In the genomic region with DNA sequence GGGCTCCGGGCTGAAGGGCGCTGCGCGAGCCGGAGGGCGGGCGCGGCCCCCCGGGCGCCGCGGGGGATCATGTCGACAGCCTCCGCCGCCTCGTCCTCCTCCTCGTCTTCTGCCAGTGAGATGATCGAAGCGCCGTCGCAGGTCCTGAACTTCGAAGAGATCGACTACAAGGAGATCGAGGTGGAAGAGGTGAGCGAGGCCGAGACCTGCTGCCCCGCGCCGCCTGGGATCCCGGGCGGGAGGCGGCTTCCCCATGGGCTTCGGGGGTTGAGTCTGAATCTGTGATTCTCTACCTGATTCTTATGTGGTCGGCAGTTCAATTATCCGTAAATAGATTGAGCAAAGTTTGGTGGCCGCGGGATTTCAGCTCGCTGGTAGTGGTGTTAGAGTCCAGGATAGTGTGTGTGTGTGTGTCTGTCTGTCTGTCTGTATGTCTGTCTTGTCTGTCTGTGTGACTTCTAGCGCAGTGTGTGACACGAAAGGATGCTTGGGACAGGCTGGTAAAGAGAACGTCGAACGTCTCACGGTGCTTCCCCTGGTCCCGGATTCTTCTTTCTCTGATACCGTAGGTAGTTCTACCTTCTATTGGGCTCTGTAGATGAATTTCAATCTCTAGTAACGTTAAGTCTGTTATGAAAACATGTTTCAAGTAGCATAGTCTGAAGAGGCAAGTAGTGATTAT, we compare ENCODE assay signal across 8 mouse cellular contexts. TPM values are rescaled to one million over a fixed set of nuclear protein-coding genes. Genes with fewer than 3 reads are reported as not detected.
DNase-seq lines count a peak whose midpoint lies in the region; ATAC-seq and TF ChIP-seq lines count a peak whose summit lies in the region.

No protein-coding gene starts in this region.

- H3K36me3 ChIP-seq in kidney, embryonic 15.5 days, result no peaks in the 10 kb centered on the region
- peaks cover under 1 to 36% of the 10 kb centered on the region in 2 experiments; a peak in 3 of 4 replicates for H3K36me3 ChIP-seq in MEL (ENCODE audit: control insufficient read depth in 1 of 2, insufficient read depth in 2 of 2, low read length in 2 of 2)
- no peaks in the 10 kb centered on the region for H3K36me3 ChIP-seq in forebrain, embryonic 13.5 days (ENCODE audit: poor library complexity, severe bottlenecking)
- no peaks in the 10 kb centered on the region; the same call in 1 of the 2 replicates for H3K36me3 ChIP-seq in liver, embryonic 13.5 days
- H3K36me3 ChIP-seq in small intestine, adult 2 months (ENCODE audit: control insufficient read depth, insufficient read depth, low read length), result 0 out of 2 replicates have a peak, but pooled peaks cover 1% of the 10 kb centered on the region

- TF ChIP-seq POLR2A in MEL (IDR thresholded peaks at IDR 0.05; ENCODE audit: control insufficient read depth in 1 of 2, insufficient read depth in 1 of 2, low read depth in 1 of 2, low read length in 2 of 2, poor library complexity in 1 of 2), result peak in 1 of 2 experiments; percentile 19; a peak in 1 of 4 replicates
- TF ChIP-seq POLR2A in small intestine, adult 2 months (IDR thresholded peaks at IDR 0.05; ENCODE audit: low read depth, low read length), result no peak

- ATAC-seq in kidney, embryonic 15.5 days (replicated peaks; ENCODE audit: low FRiP score), result peak; percentile 68; the same call in 1 of the 2 replicates
- ATAC-seq in forebrain, embryonic 13.5 days, result no peak
- peak; percentile 37 for ATAC-seq in liver, embryonic 13.5 days (ENCODE audit: low read depth)

- DNase-seq in kidney, postnatal 10 days, result no peak
- peak; percentile 54 for DNase-seq in MEL (ENCODE audit: low read depth, low spot score)
- no peak for DNase-seq in liver, embryonic 13.5 days
- DNase-seq in cerebellum, postnatal 25 days, result no peak
- DNase-seq in spleen, adult 12 weeks (ENCODE audit: low spot score), result no peak

- no peaks in the 10 kb centered on the region for H3K9me3 ChIP-seq in kidney, embryonic 15.5 days (replicated peaks)
- H3K9me3 ChIP-seq in MEL (replicated peaks; ENCODE audit: insufficient read depth, low read length), result no peaks in the 10 kb centered on the region
- H3K9me3 ChIP-seq in forebrain, embryonic 13.5 days (replicated peaks), result no peaks in the 10 kb centered on the region
- H3K9me3 ChIP-seq in liver, embryonic 13.5 days (replicated peaks), result no peaks in the 10 kb centered on the region

- peak overlapping the region; percentile 85 for H3K9ac ChIP-seq in kidney, embryonic 15.5 days
- peak overlapping the region; percentile 98 for H3K9ac ChIP-seq in MEL (ENCODE audit: control insufficient read depth, low read depth, low read length, poor library complexity, severe bottlenecking)
- H3K9ac ChIP-seq in forebrain, embryonic 13.5 days, result peak overlapping the region; percentile 91
- H3K9ac ChIP-seq in liver, embryonic 13.5 days, result peak overlapping the region; percentile 91

- H3K27ac ChIP-seq in kidney, embryonic 15.5 days, result peak overlapping the region; percentile 100
- peak overlapping the region; percentile 95 for H3K27ac ChIP-seq in MEL (ENCODE audit: control insufficient read depth, low read depth, low read length)
- peak overlapping the region; percentile 98 for H3K27ac ChIP-seq in forebrain, embryonic 13.5 days
- H3K27ac ChIP-seq in liver, embryonic 13.5 days, result peak overlapping the region; percentile 95
- peak overlapping the region; percentile 97 for H3K27ac ChIP-seq in small intestine, adult 2 months (ENCODE audit: insufficient read depth, low read depth, low read length)

- no peak for TF ChIP-seq CTCF in MEL (IDR thresholded peaks at IDR 0.05 in 2 of 3, conservative IDR thresholded peaks at IDR 0.05 in 1 of 3; ENCODE audit: control insufficient read depth in 1 of 3, insufficient read depth in 1 of 3, low read depth in 2 of 3, low read length in 3 of 3, poor library complexity in 1 of 3, severe bottlenecking in 1 of 3)
- no peak for TF ChIP-seq CTCF in small intestine, adult 2 months (IDR thresholded peaks at IDR 0.05; ENCODE audit: extremely low read depth, insufficient read length, insufficient replicate concordance, low read depth, low read length)

- H3K4me1 ChIP-seq in kidney, embryonic 15.5 days, result peaks cover 16% of the 10 kb centered on the region
- H3K4me1 ChIP-seq in MEL (ENCODE audit: control insufficient read depth in 1 of 2, insufficient read depth in 2 of 2, low read length in 2 of 2), result peaks cover 4 to 15% of the 10 kb centered on the region in 2 experiments; a peak in 3 of 4 replicates
- H3K4me1 ChIP-seq in forebrain, embryonic 13.5 days, result peaks cover 26% of the 10 kb centered on the region
- H3K4me1 ChIP-seq in liver, embryonic 13.5 days (replicated peaks), result peaks cover 38% of the 10 kb centered on the region
- 0 out of 2 replicates have a peak, but pooled peaks cover 2% of the 10 kb centered on the region for H3K4me1 ChIP-seq in small intestine, adult 2 months (ENCODE audit: control insufficient read depth, insufficient read depth, insufficient read length, low read length)

- TF ChIP-seq EP300 in MEL (IDR thresholded peaks at IDR 0.05; ENCODE audit: low read depth in 1 of 2, low read length in 2 of 2), result no peak

- peak overlapping the region; percentile 68 for H3K4me2 ChIP-seq in kidney, embryonic 15.5 days
- H3K4me2 ChIP-seq in forebrain, embryonic 13.5 days, result peak overlapping the region; percentile 87
- H3K4me2 ChIP-seq in liver, embryonic 13.5 days, result peak overlapping the region; percentile 83

- no peak for TF ChIP-seq RAD21 in MEL (IDR thresholded peaks at IDR 0.05; ENCODE audit: low read depth, low read length)

- no peaks in the 10 kb centered on the region for H3K27me3 ChIP-seq in kidney, embryonic 15.5 days
- no peaks in the 10 kb centered on the region for H3K27me3 ChIP-seq in MEL (ENCODE audit: control insufficient read depth in 1 of 2, insufficient read depth in 2 of 2, low read length in 2 of 2)
- no peaks in the 10 kb centered on the region for H3K27me3 ChIP-seq in forebrain, embryonic 13.5 days
- H3K27me3 ChIP-seq in liver, embryonic 13.5 days, result no peaks in the 10 kb centered on the region
- no peaks in the 10 kb centered on the region for H3K27me3 ChIP-seq in small intestine, adult 2 months (ENCODE audit: control insufficient read depth, insufficient read depth, low read length)

- under 1% methylated on average over 47 of the region's 47 CpGs for WGBS in kidney, embryonic 15.5 days
- WGBS in forebrain, embryonic 13.5 days, result 0% methylated on average over 44 of the region's 47 CpGs
- 1% methylated on average over 47 of the region's 47 CpGs for WGBS in liver, embryonic 13.5 days (ENCODE audit: insufficient replicate concordance)
- under 1% methylated on average over 47 of the region's 47 CpGs for WGBS in small intestine, adult 2 months

- peak overlapping the region; percentile 80 for H3K4me3 ChIP-seq in kidney, embryonic 15.5 days (replicated peaks)
- H3K4me3 ChIP-seq in MEL (ENCODE audit: control insufficient read depth in 1 of 2, insufficient read depth in 1 of 2, low read depth in 2 of 2, low read length in 2 of 2), result peak overlapping the region; percentile 98
- H3K4me3 ChIP-seq in forebrain, embryonic 13.5 days, result peak overlapping the region; percentile 82
- H3K4me3 ChIP-seq in liver, embryonic 13.5 days (replicated peaks), result peak overlapping the region; percentile 87
- H3K4me3 ChIP-seq in small intestine, adult 2 months (ENCODE audit: low read depth, low read length), result peak overlapping the region; percentile 81

- H3K79me2 ChIP-seq in MEL (ENCODE audit: control insufficient read depth, insufficient read depth, low read length, poor library complexity), result peaks cover 45% of the 10 kb centered on the region

TF ChIP-seq in MEL, 35 proteins besides CTCF, POLR2A, EP300 and RAD21:
- no peak for TF ChIP-seq GABPA (IDR thresholded peaks at IDR 0.05; ENCODE audit: low read depth, low read length)
- no peak for TF ChIP-seq TAL1 (IDR thresholded peaks at IDR 0.05; ENCODE audit: low read length)
- TF ChIP-seq SIN3A (IDR thresholded peaks at IDR 0.05; ENCODE audit: low read length), result peak; percentile 26; the same call in 1 of the 2 replicates
- TF ChIP-seq MXI1 (IDR thresholded peaks at IDR 0.05; ENCODE audit: low read depth, low read length), result peak; percentile 13; the same call in 1 of the 2 replicates

RNA-seq across cellular contexts. Expression of gene Map3k7, which starts 0.4 kb away (rescaled TPM):
- 32.7 and 35.4 TPM in 2 replicates for polyA plus RNA-seq in kidney, embryonic 15.5 days (2015; fragmentation: Nextera tagmentation; extraction: Ambion mirVana)
- total RNA-seq in MEL (2012; rRNA removed), result 31.2 and 35.8 TPM in 2 replicates
- 10 to 100 TPM in 1 of 2 experiments, not detected in 1; 54.2 TPM for polyA plus RNA-seq in MEL (2012; ENCODE audit: insufficient read depth in 1 of 2, insufficient read length in 2 of 2, low read depth in 1 of 2, low replicate concordance in 2 of 2, missing spikeins in 1 of 2)
- polyA plus RNA-seq in forebrain, embryonic 13.5 days (2015; fragmentation: Nextera tagmentation; extraction: Ambion mirVana), result 32.6 and 33.6 TPM in 2 replicates
- 11.7 and 14.1 TPM in 2 replicates for polyA plus RNA-seq in liver, embryonic 13.5 days (2015; fragmentation: Nextera tagmentation; extraction: Ambion mirVana)
- polyA plus RNA-seq in small intestine, adult 2 months (2012; rRNA removed), result 9.7 and 26.0 TPM in 2 replicates
